Mouse (Mus musculus): ENCODE data around the gene A630023A22Rik. TPM values are rescaled to one million over a fixed set of nuclear protein-coding genes. Genes with fewer than 3 reads are reported as not detected.

The A630023A22Rik gene
- not detected in 2 replicates for polyA plus RNA-seq (2014; fragmentation: Nextera tagmentation; extraction: Ambion mirVana)

DNA sequence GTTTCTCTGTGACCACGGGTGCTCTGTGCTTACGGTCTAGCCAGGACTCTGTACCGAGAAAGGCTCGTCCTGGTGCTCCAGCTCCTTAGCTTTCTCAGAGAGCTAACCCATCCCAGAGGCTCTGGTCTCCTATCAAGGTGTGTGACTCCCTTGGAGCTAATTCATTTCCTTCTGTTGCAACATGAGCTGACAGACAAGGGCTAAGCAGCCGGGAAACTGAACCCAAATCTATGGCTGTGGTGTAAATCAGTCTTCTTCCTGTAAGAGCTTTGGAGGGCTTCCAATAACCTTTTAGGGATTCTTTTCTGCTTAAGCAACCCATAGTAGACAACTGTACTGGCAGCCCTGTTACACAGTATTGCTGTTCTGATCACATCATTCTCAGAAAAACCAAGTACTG lies at the start of gene A630023A22Rik:
TSS of gene A630023A22Rik (minus strand) at position 154 of the 400 bp plus-strand sequence.
- Histone ChIP-seq H3K4me2 (ENCODE audit: low read depth) (no peak within 1 kb of the TSS), H3K9ac (ENCODE audit: low read length) (no peak within 1 kb of the TSS), H3K9me3 (ENCODE audit: control insufficient read depth, low read length) (no peaks in the 10 kb centered on the region), H3K27ac (ENCODE audit: low read depth, low read length) (no peak within 1 kb of the TSS), H3K4me1 (ENCODE audit: control insufficient read depth, insufficient read depth, low read length) (no peaks in the 10 kb centered on the region), H3K4me3 (ENCODE audit: low read depth, low read length) (no peak within 1 kb of the TSS), H3K36me3 (ENCODE audit: control insufficient read depth, insufficient read depth, low read length) (no peaks in the 10 kb centered on the region), H3K27me3 (ENCODE audit: control insufficient read depth, insufficient read depth, low read length) (no peaks in the 10 kb centered on the region)
- no peak for ATAC-seq (ENCODE audit: insufficient read depth, low FRiP score, low TSS enrichment)
- WGBS: 80% methylated on average over 5 of the region's 5 CpGs
- DNase-seq (ENCODE audit: low spot score): no peak

DNA sequence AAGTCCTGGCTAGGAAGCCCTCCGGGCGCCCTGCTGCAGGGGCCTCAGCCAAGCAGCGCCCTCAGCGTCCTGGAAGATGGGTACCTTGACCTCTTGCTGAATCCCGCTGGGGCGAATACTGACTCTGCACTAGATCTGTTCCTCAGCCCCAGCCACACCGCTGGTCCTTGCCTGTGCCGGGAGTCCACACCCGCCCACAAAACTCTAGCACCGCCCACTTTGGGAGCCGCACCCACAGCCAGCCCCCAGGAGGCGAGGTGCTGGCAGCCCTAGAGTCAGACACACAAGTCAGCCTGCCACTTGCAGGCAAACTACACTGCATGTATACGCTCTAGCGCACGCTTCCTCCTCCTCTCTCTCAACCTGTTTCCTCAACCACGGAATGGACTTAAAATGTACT lies 49.8 kb upstream of the A630023A22Rik start, which contains the start of gene Npy4r:
TSS of gene Npy4r (minus strand) at position 148 of the 400 bp plus-strand sequence.
- WGBS: 14% methylated on average over 16 of the region's 16 CpGs
- H3K27me3 ChIP-seq (ENCODE audit: control insufficient read depth, insufficient read depth, low read length): no peaks in the 10 kb centered on the region
- H3K4me2 ChIP-seq (ENCODE audit: low read depth): no peak within 1 kb of the TSS
- H3K4me1 ChIP-seq (ENCODE audit: control insufficient read depth, insufficient read depth, low read length): no peaks in the 10 kb centered on the region
- DNase-seq (ENCODE audit: low spot score): peak; percentile 39
- no peak within 1 kb of the TSS for H3K4me3 ChIP-seq (ENCODE audit: low read depth, low read length)
- H3K9me3 ChIP-seq (ENCODE audit: control insufficient read depth, low read length): no peaks in the 10 kb centered on the region
- no peak for ATAC-seq (ENCODE audit: insufficient read depth, low FRiP score, low TSS enrichment)
- no peak within 1 kb of the TSS for H3K27ac ChIP-seq (ENCODE audit: low read depth, low read length)
- no peak within 1 kb of the TSS for H3K9ac ChIP-seq (ENCODE audit: low read length)
- no peaks in the 10 kb centered on the region for H3K36me3 ChIP-seq (ENCODE audit: control insufficient read depth, insufficient read depth, low read length)

DNA sequence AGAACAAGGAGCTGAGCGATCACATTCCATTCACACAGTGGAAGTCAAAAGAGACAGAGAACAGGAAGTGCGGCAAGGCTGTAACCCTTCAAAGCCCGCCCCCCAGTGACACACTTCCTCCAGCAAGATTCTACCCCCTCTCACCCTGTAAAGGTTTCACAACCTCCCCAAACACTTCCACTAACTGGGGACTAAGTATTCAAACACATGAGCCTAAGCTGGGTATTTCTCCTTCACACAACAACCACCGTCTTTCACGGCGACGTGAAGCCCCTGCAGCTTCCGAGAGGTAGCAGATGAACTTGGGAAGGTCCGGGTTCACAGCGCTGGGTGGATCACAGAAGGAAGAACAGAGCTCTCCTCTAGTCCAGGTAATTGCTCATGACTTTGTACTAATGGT lies 40.4 kb upstream of the A630023A22Rik start:
- no peak overlapping the region for H3K4me2 ChIP-seq (ENCODE audit: low read depth)
- H3K4me1 ChIP-seq (ENCODE audit: control insufficient read depth, insufficient read depth, low read length): no peaks in the 10 kb centered on the region
- H3K27ac ChIP-seq (ENCODE audit: low read depth, low read length): no peak overlapping the region
- no peak overlapping the region for H3K9ac ChIP-seq (ENCODE audit: low read length)
- 89% methylated on average over 10 of the region's 10 CpGs for WGBS
- DNase-seq (ENCODE audit: low spot score): no peak
- no peaks in the 10 kb centered on the region for H3K9me3 ChIP-seq (ENCODE audit: control insufficient read depth, low read length)
- no peaks in the 10 kb centered on the region for H3K36me3 ChIP-seq (ENCODE audit: control insufficient read depth, insufficient read depth, low read length)
- no peak for ATAC-seq (ENCODE audit: insufficient read depth, low FRiP score, low TSS enrichment)
- no peak overlapping the region for H3K4me3 ChIP-seq (ENCODE audit: low read depth, low read length)
- no peaks in the 10 kb centered on the region for H3K27me3 ChIP-seq (ENCODE audit: control insufficient read depth, insufficient read depth, low read length)

- ATAC-seq (ENCODE audit: insufficient read depth, low FRiP score, low TSS enrichment) (no peak), DNase-seq (ENCODE audit: low spot score) (no peak)
- no peaks in the 10 kb centered on the region for H3K27me3 ChIP-seq (ENCODE audit: control insufficient read depth, insufficient read depth, low read length)
- no peak overlapping the region for H3K4me3 ChIP-seq (ENCODE audit: low read depth, low read length)
- no peaks in the 10 kb centered on the region for H3K9me3 ChIP-seq (ENCODE audit: control insufficient read depth, low read length)
- H3K4me1 ChIP-seq (ENCODE audit: control insufficient read depth, insufficient read depth, low read length): no peaks in the 10 kb centered on the region
- H3K27ac ChIP-seq (ENCODE audit: low read depth, low read length): no peak overlapping the region
- no peaks in the 10 kb centered on the region for H3K36me3 ChIP-seq (ENCODE audit: control insufficient read depth, insufficient read depth, low read length)
- no peak overlapping the region for H3K9ac ChIP-seq (ENCODE audit: low read length)
- H3K4me2 ChIP-seq (ENCODE audit: low read depth): no peak overlapping the region
- 84% methylated on average over 1 of the region's 1 CpGs for WGBS
Observed at GRCm38 (mm10) chr14:34142316-34142715, 39.8 kb upstream of the A630023A22Rik start.

DNA sequence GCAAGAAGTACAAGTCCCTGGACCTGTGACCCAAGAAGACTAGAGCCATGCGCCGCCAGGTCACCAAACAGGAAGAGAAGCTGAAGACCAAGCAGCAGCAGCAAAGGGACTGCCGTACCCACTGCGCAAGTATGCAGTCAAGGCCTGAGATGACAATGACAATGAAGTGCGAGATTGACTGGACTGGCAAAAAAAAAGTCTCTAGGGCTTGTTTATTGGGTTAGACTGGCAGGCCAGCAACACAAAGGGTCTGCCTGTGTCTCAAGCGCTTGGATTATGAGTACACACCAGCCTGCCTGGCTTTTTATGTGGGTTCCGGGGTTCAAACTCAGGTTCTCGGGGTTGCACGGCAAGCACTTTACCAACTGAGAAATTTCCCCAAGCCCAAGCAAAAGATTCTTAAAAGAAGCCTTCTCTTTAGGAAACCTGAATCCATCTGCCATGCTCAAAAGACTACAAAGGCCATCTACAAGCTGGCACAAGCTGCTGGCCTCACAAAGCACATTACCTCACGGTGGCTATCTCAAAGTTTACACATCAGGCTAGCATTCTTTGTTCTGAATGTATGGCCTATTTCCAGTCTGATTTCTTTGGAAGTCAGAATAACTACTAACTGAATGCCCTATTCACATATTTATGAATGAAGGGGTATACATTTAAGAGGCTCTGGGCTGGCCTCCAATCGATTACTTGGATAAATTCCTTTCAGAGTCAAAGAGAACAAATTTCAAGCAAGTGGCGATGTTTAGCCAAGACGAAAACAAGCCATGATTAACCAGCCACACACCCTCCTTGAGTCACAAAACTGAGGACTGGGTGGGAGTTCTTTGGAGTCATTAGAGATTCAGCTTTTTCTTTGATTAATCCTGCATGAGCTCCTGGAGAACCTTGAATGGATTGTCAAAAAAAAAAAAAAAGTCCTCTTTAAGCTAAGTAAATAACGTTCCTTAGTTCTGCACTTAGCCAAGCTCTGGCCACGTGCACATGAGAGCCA lies 37.4 kb upstream of the A630023A22Rik start:
- 89% methylated on average over 15 of the region's 15 CpGs for WGBS
- no peaks in the 10 kb centered on the region for H3K27me3 ChIP-seq (ENCODE audit: control insufficient read depth, insufficient read depth, low read length)
- no peaks in the 10 kb centered on the region for H3K36me3 ChIP-seq (ENCODE audit: control insufficient read depth, insufficient read depth, low read length)
- H3K4me3 ChIP-seq (ENCODE audit: low read depth, low read length): no peak overlapping the region
- no peaks in the 10 kb centered on the region for H3K4me1 ChIP-seq (ENCODE audit: control insufficient read depth, insufficient read depth, low read length)
- no peaks in the 10 kb centered on the region for H3K9me3 ChIP-seq (ENCODE audit: control insufficient read depth, low read length)
- no peak overlapping the region for H3K27ac ChIP-seq (ENCODE audit: low read depth, low read length)
- DNase-seq (ENCODE audit: low spot score) (no peak), ATAC-seq (ENCODE audit: insufficient read depth, low FRiP score, low TSS enrichment) (no peak)
- no peak overlapping the region for H3K4me2 ChIP-seq (ENCODE audit: low read depth)
- no peak overlapping the region for H3K9ac ChIP-seq (ENCODE audit: low read length)

GRCm38 (mm10) chr14:34135391-34135790 lies 32.8 kb upstream of the A630023A22Rik start:
- Histone ChIP-seq H3K27me3 (ENCODE audit: control insufficient read depth, insufficient read depth, low read length) (no peaks in the 10 kb centered on the region), H3K9me3 (ENCODE audit: control insufficient read depth, low read length) (no peaks in the 10 kb centered on the region), H3K4me2 (ENCODE audit: low read depth) (no peak overlapping the region), H3K36me3 (ENCODE audit: control insufficient read depth, insufficient read depth, low read length) (no peaks in the 10 kb centered on the region), H3K4me1 (ENCODE audit: control insufficient read depth, insufficient read depth, low read length) (no peaks in the 10 kb centered on the region), H3K27ac (ENCODE audit: low read depth, low read length) (no peak overlapping the region), H3K4me3 (ENCODE audit: low read depth, low read length) (no peak overlapping the region), H3K9ac (ENCODE audit: low read length) (no peak overlapping the region)
- ATAC-seq (ENCODE audit: insufficient read depth, low FRiP score, low TSS enrichment): no peak
- no peak for DNase-seq (ENCODE audit: low spot score)

GRCm38 (mm10) chr14:34131216-34131615 lies 28.7 kb upstream of the A630023A22Rik start:
- Histone ChIP-seq H3K27ac (ENCODE audit: low read depth, low read length) (no peak overlapping the region), H3K4me2 (ENCODE audit: low read depth) (no peak overlapping the region), H3K9me3 (ENCODE audit: control insufficient read depth, low read length) (no peaks in the 10 kb centered on the region), H3K4me1 (ENCODE audit: control insufficient read depth, insufficient read depth, low read length) (no peaks in the 10 kb centered on the region), H3K9ac (ENCODE audit: low read length) (no peak overlapping the region), H3K4me3 (ENCODE audit: low read depth, low read length) (no peak overlapping the region), H3K27me3 (ENCODE audit: control insufficient read depth, insufficient read depth, low read length) (no peaks in the 10 kb centered on the region), H3K36me3 (ENCODE audit: control insufficient read depth, insufficient read depth, low read length) (no peaks in the 10 kb centered on the region)
- 70% methylated on average over 6 of the region's 6 CpGs for WGBS
- DNase-seq (ENCODE audit: low spot score): no peak
- ATAC-seq (ENCODE audit: insufficient read depth, low FRiP score, low TSS enrichment): no peak

DNA sequence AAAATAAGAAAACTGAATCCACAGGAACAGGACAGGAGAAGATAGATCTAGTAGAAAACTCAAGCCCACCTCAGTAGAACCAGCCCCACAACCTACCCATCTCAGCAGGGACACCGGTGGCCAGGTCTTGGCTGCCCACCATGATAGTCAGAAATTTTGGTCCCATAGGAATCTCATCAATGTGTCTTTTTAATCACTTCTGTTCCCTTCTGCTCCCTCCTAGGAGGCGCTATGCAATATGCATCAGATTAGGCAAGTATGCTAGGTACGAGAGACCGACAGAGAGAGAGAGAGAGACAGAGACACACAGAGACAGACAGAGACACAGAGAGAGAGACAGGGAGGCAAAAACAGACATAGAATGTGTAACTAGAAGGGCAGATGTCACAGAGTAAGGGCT lies 19.1 kb upstream of the A630023A22Rik start:
- Histone ChIP-seq H3K4me1 (ENCODE audit: control insufficient read depth, insufficient read depth, low read length) (no peaks in the 10 kb centered on the region), H3K36me3 (ENCODE audit: control insufficient read depth, insufficient read depth, low read length) (no peaks in the 10 kb centered on the region), H3K4me2 (ENCODE audit: low read depth) (no peak overlapping the region), H3K27me3 (ENCODE audit: control insufficient read depth, insufficient read depth, low read length) (no peaks in the 10 kb centered on the region), H3K9ac (ENCODE audit: low read length) (no peak overlapping the region), H3K27ac (ENCODE audit: low read depth, low read length) (no peak overlapping the region), H3K9me3 (ENCODE audit: control insufficient read depth, low read length) (no peaks in the 10 kb centered on the region), H3K4me3 (ENCODE audit: low read depth, low read length) (no peak overlapping the region)
- WGBS: 92% methylated on average over 4 of the region's 4 CpGs
- DNase-seq (ENCODE audit: low spot score): no peak
- no peak for ATAC-seq (ENCODE audit: insufficient read depth, low FRiP score, low TSS enrichment)

DNA sequence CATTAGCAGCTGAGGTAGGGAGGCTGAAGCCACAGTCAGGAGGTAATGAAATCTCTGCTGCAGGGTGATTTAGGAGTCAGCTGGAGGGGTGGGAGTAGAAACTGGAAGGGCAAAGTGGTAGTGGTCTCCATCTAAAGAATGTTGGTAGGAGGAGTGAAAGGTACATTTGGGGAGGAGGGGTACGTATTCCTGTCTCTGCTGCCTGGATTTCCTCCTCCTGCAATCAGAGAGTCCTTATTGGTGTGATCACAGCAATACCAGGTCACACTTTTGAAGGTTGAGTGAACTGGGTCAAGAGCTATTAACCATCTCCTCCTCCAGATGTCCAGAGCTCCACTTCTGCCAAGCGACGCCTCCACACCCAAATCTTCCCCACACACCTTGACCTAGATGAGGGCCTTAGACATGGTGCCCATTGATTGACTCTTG lies 18.4 kb upstream of the A630023A22Rik start:
- ATAC-seq (ENCODE audit: insufficient read depth, low FRiP score, low TSS enrichment): no peak

More for the DNA sequence above, 18.4 kb upstream of the A630023A22Rik start:
- H3K27me3 ChIP-seq (ENCODE audit: control insufficient read depth, insufficient read depth, low read length): no peaks in the 10 kb centered on the region
- H3K4me3 ChIP-seq (ENCODE audit: low read depth, low read length): no peak overlapping the region
- H3K36me3 ChIP-seq (ENCODE audit: control insufficient read depth, insufficient read depth, low read length): no peaks in the 10 kb centered on the region
- H3K9ac ChIP-seq (ENCODE audit: low read length): no peak overlapping the region
- no peaks in the 10 kb centered on the region for H3K4me1 ChIP-seq (ENCODE audit: control insufficient read depth, insufficient read depth, low read length)
- DNase-seq (ENCODE audit: low spot score): no peak
- WGBS: 87% methylated on average over 3 of the region's 3 CpGs
- H3K9me3 ChIP-seq (ENCODE audit: control insufficient read depth, low read length): no peaks in the 10 kb centered on the region
- H3K4me2 ChIP-seq (ENCODE audit: low read depth): no peak overlapping the region
- no peak overlapping the region for H3K27ac ChIP-seq (ENCODE audit: low read depth, low read length)
